Mouse (Mus musculus) lung, embryonic 16.5 days (tissue): Measurements from ENCODE around the gene Ifnar2. TPM values are rescaled to one million over a fixed set of nuclear protein-coding genes. Genes with fewer than 3 reads are reported as not detected.
A peak's percentile ranks its signal among the peaks of the same experiment; 100 is the strongest.

Source experiments
- ATAC-seq: fragments of 200-750 bp; cut with Nextera tagmentation; 2 replicates; pipeline ENCODE4 v1.8.0; 2017; ENCODE audit warnings: low read depth, mild to moderate bottlenecking, moderate library complexity
- H3K27ac ChIP-seq: fragments of 300-500 bp; sonication (generic); 2 replicates; pipeline ENCODE4 v1.5.1; 2014; ENCODE audit warnings: mild to moderate bottlenecking, control low read depth, low read length
- H3K27me3 ChIP-seq: fragments of 300-500 bp; sonication (generic); 2 replicates; pipeline ENCODE4 v1.6.1; 2014; ENCODE audit warnings: low read depth, low read length, mixed read lengths; ENCODE audit not compliant: control insufficient read depth, insufficient read depth
- H3K36me3 ChIP-seq: fragments of 300-500 bp; sonication (generic); 2 replicates; pipeline ENCODE4 v1.6.1; 2014; ENCODE audit warnings: low read length; ENCODE audit not compliant: control insufficient read depth, insufficient read depth
- H3K4me1 ChIP-seq: fragments of 300-500 bp; sonication (generic); replicated peaks from 2 replicates; pipeline ENCODE4 v1.6.1; 2014; ENCODE audit warnings: low read length, mixed read lengths; ENCODE audit not compliant: control insufficient read depth, insufficient read depth
- H3K4me2 ChIP-seq: fragments of 300-500 bp; sonication (generic); 2 replicates; pipeline ENCODE4 v1.6.1; 2014; ENCODE audit warnings: low read depth, low read length, control low read depth
- H3K4me3 ChIP-seq: fragments of 300-500 bp; sonication (generic); 2 replicates; pipeline ENCODE4 v1.5.1; 2014; ENCODE audit warnings: mild to moderate bottlenecking, low read length, control low read depth
- H3K9ac ChIP-seq: fragments of 300-500 bp; sonication (generic); 2 replicates; pipeline ENCODE4 v1.6.1; 2014; ENCODE audit warnings: low read length, control low read depth
- H3K9me3 ChIP-seq: fragments of 300-500 bp; sonication (generic); 2 replicates; pipeline ENCODE4 v1.6.1; 2016; ENCODE audit warnings: low read length; ENCODE audit not compliant: control insufficient read depth
- WGBS: fragments of 180-500 bp; shearing (Covaris S2); extraction: QIAGEN DNeasy Blood & Tissue Kit; methylation state at CpG from one replicate; pipeline ENCODE4 v1.1.7; 2014; 5-methylcytosine and 5-hydroxymethylcytosine counted together
- polyA plus RNA-seq: library from polyadenylated mRNA; unstranded; fragments of >200 nt; fragmentation: Nextera tagmentation; extraction: Ambion mirVana; gene quantifications from 2 replicates; pipeline ENCODE4 v1.2.1, GENCODE M21; 2015

The Ifnar2 gene
- polyA plus RNA-seq, 1 experiment from 2014 or later = 73.0 TPM

DNA sequence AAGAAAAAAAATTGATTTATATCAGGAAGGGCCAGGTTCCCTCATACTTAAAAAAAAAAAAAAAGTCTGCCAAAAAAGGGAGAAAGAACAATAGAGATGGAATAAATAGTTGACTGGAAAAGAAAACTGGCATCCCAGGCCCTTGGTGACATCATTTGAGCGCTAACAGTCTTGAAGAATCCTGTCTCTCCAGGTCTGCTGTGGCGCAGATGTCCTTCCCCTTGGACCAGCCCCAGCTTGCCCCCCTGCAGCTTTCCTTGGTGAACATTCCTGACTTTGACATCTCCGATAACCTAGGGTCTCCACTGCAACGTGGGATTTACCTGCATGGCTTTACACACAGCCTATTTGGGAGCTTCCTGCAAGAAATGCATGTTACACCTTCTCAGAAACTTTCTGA lies 9.0 kb downstream of the Ifnar2 start:
- Histone ChIP-seq H3K27me3 (no peaks in the 10 kb centered on the region), H3K4me2 (no peak overlapping the region), H3K36me3 (peaks cover 10% of the 10 kb centered on the region; the same call in 1 of the 2 replicates), H3K9me3 (no peaks in the 10 kb centered on the region), H3K4me1 (peaks cover 22% of the 10 kb centered on the region), H3K9ac (no peak overlapping the region), H3K27ac (no peak overlapping the region), H3K4me3 (no peak overlapping the region)
- ATAC-seq = no peak
- WGBS = 76% methylated on average over 4 of the region's 4 CpGs

DNA sequence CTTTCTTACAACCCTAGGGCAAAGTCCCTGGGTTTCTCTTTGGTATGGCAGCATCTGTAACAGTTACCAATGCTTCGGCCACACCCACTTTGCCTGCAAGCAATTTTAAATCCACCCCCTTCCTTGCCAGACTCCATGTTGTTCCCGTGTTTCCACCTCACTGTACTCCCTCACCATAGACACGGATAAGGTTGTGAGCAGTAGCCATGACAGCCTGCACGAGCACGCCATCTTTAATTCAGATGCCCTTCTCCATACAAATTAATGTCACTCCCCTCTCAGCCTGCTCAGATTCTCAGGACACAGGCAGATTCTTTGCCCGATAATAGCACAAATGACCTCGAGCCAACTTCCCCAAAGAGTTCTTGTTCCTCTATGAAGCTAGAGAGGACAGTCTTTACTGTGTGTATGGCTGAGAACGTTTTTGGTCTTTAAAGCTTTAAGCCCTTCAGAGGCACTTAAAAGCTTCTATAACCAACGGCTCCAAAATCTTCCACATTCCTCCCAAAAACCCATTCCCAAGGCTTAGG lies 9.7 kb downstream of the Ifnar2 start:
- Histone ChIP-seq H3K4me2 (no peak overlapping the region), H3K27ac (no peak overlapping the region), H3K9ac (no peak overlapping the region), H3K27me3 (no peaks in the 10 kb centered on the region), H3K9me3 (no peaks in the 10 kb centered on the region), H3K36me3 (peaks cover 14% of the 10 kb centered on the region; the same call in 1 of the 2 replicates), H3K4me3 (no peak overlapping the region), H3K4me1 (peaks cover 22% of the 10 kb centered on the region)
- no peak for ATAC-seq
- 82% methylated on average over 9 of the region's 9 CpGs for WGBS

DNA sequence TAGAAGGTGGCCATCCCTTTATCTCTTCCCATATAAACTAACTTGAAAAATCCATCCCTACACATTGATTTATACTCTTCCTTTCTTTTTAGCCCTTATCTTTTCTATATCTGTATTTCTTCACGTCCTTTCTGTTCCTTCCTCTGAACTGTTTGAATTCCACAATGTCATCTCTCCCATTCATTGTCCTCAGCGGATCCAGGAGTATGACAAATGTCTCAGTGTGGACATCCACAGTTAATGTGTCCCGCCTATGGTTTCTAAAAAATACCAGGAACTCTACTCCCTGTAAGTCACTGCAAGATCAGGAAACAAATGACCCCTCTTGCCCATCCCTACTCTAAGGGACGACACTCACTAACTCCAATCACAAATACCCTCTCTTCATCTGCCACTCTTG lies 11.6 kb downstream of the Ifnar2 start:
- no peak for ATAC-seq
- H3K9me3 ChIP-seq = no peaks in the 10 kb centered on the region
- H3K4me3 ChIP-seq = no peak overlapping the region
- no peak overlapping the region for H3K9ac ChIP-seq
- H3K4me1 ChIP-seq = peaks cover 8% of the 10 kb centered on the region
- 67% methylated on average over 4 of the region's 4 CpGs for WGBS
- no peak overlapping the region for H3K4me2 ChIP-seq
- peaks cover 27% of the 10 kb centered on the region for H3K36me3 ChIP-seq
- H3K27me3 ChIP-seq = no peaks in the 10 kb centered on the region
- no peak overlapping the region for H3K27ac ChIP-seq

DNA sequence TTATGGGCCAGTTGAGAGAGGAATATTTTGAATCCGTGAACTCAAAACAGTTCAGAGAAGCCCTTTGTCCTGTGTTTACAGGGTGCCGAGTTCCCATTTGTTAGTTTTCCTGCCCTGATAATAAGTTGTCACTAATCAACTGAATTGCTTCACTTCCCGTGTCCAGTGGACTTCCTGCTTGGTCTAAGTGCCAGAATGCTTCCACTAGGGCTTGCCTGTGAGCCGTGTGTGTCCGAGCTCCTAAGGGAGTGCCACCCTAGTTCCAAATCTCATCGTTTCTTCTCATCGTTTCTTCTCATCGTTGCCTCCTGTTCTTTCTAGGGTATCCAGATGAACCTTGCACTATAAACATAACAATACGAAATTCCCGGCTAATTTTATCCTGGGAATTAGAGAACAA lies 13.0 kb downstream of the Ifnar2 start:
- Histone ChIP-seq H3K9ac (no peak overlapping the region), H3K27ac (peak overlapping the region; percentile 37), H3K4me3 (no peak overlapping the region), H3K9me3 (peaks cover 2% of the 10 kb centered on the region; the same call in 1 of the 2 replicates), H3K4me2 (no peak overlapping the region), H3K36me3 (peaks cover 34% of the 10 kb centered on the region), H3K4me1 (no peaks in the 10 kb centered on the region; the same call in 1 of the 2 replicates), H3K27me3 (no peaks in the 10 kb centered on the region)
- WGBS = 40% methylated on average over 10 of the region's 10 CpGs
- ATAC-seq = peak; percentile 73

DNA sequence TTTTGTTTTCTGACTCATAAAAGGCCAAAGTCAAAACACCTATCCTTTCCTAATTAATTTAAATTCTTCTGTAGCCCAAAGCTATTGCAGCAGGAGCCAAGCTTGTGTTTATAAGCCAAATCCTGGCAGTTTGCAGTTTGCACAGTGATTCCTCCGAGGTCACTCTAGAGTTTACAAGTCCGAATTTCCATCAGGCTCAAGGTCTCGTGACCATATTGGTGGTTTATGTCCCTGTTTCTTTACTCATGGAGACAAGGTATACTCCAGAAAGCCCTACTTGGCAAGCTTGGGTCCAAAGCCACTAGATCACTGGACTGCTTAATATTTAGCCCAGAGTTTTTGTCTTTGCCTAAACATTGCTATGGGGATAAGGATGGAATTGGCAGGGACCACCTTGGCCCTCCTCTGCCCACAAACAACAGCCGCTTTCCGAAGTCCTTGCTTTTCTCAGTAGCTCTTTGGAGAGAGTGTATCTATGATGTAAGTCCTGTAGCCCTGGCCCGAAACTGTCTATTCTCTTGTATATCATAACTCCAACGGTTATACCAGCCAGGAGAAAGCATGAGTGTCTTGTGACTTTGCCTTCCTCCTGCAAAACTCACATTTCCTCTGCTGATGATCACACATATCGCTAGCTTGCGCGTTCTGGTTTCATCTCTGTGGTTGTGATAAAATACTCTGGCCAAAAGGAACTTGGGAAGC lies 14.0 kb downstream of the Ifnar2 start:
- H3K4me2 ChIP-seq = no peak overlapping the region
- H3K4me3 ChIP-seq = no peak overlapping the region
- H3K36me3 ChIP-seq = peaks cover 34% of the 10 kb centered on the region
- no peak overlapping the region for H3K27ac ChIP-seq
- no peak for ATAC-seq
- no peaks in the 10 kb centered on the region; the same call in 1 of the 2 replicates for H3K4me1 ChIP-seq
- H3K9ac ChIP-seq = no peak overlapping the region
- 85% methylated on average over 10 of the region's 10 CpGs for WGBS
- H3K9me3 ChIP-seq = peaks cover 2% of the 10 kb centered on the region; the same call in 1 of the 2 replicates
- H3K27me3 ChIP-seq = no peaks in the 10 kb centered on the region

DNA sequence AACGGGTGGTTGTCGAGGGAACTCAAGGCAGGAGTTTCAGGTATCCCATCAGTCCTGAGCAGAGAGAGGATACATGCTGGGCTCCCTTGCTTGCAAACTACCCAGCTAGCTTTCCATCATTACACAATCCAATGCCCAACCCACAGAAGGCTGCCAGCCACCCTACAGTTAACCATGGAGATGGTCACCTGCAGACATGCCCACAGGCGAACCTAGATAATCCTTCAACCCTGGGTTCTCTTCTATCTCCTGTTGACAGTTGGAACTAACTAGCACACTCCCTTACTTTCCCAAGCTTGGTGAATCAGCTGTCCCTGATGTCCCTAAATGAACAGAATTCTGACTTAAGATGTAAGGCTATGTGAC lies 14.5 kb downstream of the Ifnar2 start:
- ATAC-seq = no peak
- H3K4me1 ChIP-seq = no peaks in the 10 kb centered on the region; the same call in 1 of the 2 replicates
- H3K4me2 ChIP-seq = no peak overlapping the region
- H3K36me3 ChIP-seq = peaks cover 32% of the 10 kb centered on the region
- peaks cover 2% of the 10 kb centered on the region; the same call in 1 of the 2 replicates for H3K9me3 ChIP-seq
- no peak overlapping the region for H3K4me3 ChIP-seq
- 85% methylated on average over 3 of the region's 3 CpGs for WGBS
- H3K27me3 ChIP-seq = no peaks in the 10 kb centered on the region
- no peak overlapping the region for H3K9ac ChIP-seq
- no peak overlapping the region for H3K27ac ChIP-seq

DNA sequence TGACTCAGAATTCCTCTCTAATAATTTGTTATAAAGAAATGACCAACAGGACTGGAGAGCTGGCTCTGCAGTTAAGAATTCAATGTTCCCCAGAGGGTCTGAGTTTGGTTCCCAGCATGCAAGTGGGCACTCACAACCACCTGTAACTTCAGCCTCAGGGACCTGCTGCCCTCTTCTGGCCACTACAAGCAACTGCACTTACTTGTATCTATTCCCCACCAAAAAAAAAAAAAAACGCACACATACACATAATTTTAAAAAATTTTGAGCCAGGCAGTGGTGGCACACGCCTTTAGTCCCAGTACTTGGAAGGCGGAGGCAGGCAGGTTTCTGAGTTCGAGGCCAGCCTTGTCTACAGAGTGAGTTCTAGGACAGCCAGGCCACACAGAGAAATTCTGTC lies 17.5 kb downstream of the Ifnar2 start:
- Histone ChIP-seq H3K27me3 (no peaks in the 10 kb centered on the region), H3K9ac (no peak overlapping the region), H3K36me3 (peaks cover 44% of the 10 kb centered on the region), H3K4me1 (no peaks in the 10 kb centered on the region), H3K27ac (no peak overlapping the region), H3K4me3 (no peak overlapping the region), H3K4me2 (no peak overlapping the region), H3K9me3 (peaks cover 2% of the 10 kb centered on the region; the same call in 1 of the 2 replicates)
- 88% methylated on average over 4 of the region's 4 CpGs for WGBS
- ATAC-seq = no peak

DNA sequence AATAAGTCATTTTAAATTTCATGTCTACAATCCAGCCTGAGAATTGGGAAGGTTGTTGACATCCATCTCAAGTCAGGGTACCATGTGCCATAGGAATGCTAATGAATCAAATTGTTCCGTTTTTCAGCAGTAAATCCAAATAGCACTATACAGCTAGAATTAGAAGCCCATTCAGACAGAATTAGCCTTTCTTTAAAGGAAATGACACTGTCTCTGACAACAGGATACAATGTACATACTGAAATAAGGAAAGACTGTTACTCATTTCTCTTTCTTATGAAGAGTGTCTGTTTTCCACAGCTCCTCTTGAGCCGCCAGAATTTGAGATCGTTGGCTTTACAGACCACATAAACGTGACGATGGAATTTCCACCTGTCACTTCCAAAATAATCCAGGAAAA lies 18.8 kb downstream of the Ifnar2 start, which contains the start of gene Gm21970:
Gene Gm21970 (plus strand): TSS at position 301 of the 400 bp plus-strand sequence.
- peaks cover 49% of the 10 kb centered on the region for H3K36me3 ChIP-seq
- WGBS = 78% methylated on average over 5 of the region's 5 CpGs
- no peak within 1 kb of the TSS for H3K4me2 ChIP-seq

DNA sequence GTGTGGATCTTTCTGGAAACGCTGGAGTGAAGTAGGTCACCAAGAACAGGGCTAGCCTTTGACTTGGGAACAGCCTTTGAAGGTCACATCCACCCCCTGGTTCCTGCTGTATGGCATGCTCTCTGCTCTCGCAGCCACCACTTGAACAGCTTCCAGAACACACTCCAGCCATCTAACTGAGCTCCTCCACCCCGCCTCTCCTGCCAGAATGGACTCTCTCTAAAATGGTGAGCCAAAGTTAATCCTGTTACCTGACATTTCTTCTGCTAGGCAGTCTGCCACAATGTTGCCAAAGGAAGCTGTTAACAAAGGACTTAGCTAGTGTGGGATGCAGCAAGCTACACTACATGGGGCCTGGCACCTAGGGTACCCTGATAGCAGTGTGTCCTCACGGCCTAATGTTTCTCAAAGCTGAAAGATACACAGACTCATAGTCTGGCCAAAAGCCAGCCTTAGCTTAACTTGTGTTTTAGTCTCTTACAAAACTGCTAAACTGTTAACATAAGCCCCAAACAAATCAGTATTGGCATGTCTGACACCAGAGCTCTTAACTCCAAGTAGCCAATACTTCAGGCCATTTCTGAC lies 22.3 kb downstream of the Ifnar2 start:
- H3K27ac ChIP-seq = no peak overlapping the region; the same call in 1 of the 2 replicates
- 53% methylated on average over 4 of the region's 4 CpGs for WGBS

More for the DNA sequence above, 18.8 kb downstream of the Ifnar2 start, which contains the start of gene Gm21970:
- Histone ChIP-seq H3K9ac (no peak within 1 kb of the TSS), H3K4me1 (no peaks in the 10 kb centered on the region), H3K27me3 (no peaks in the 10 kb centered on the region), H3K9me3 (peaks cover 2% of the 10 kb centered on the region; the same call in 1 of the 2 replicates), H3K4me3 (no peak within 1 kb of the TSS), H3K27ac (no peak within 1 kb of the TSS)
- ATAC-seq = no peak

More for the DNA sequence above, 22.3 kb downstream of the Ifnar2 start:
- no peak for ATAC-seq
- H3K4me1 ChIP-seq = no peaks in the 10 kb centered on the region
- peaks cover 31% of the 10 kb centered on the region for H3K36me3 ChIP-seq
- no peak overlapping the region for H3K9ac ChIP-seq
- H3K4me2 ChIP-seq = no peak overlapping the region
- no peaks in the 10 kb centered on the region for H3K9me3 ChIP-seq
- no peaks in the 10 kb centered on the region for H3K27me3 ChIP-seq
- no peak overlapping the region for H3K4me3 ChIP-seq
